Mouse (Mus musculus) C2C12 (cell line): ENCODE data around the gene Capn1.

Source experiments
- CEBPB ChIP-seq: IDR thresholded peaks from one replicate; pipeline ENCODE4 v1.6.1; 2011; ENCODE audit warnings: low read depth, mild to moderate bottlenecking, control low read depth, moderate library complexity
- CTCF ChIP-seq: IDR thresholded peaks from one replicate; pipeline ENCODE4 v1.5.1; 2011; ENCODE audit not compliant: control insufficient read depth, insufficient read depth, insufficient read length
- MAX ChIP-seq: IDR thresholded peaks from one replicate; pipeline ENCODE4 v1.6.1; 2011; ENCODE audit warnings: mild to moderate bottlenecking, control low read depth
- MYOD1 ChIP-seq: IDR thresholded peaks from one replicate; pipeline ENCODE4 v1.6.1; 2011; ENCODE audit warnings: low read depth; ENCODE audit not compliant: control insufficient read depth, insufficient read length
- MYOG ChIP-seq: IDR thresholded peaks from one replicate; pipeline ENCODE4 v1.6.1; 2011; ENCODE audit not compliant: control insufficient read depth, insufficient read length; ENCODE audit errors: extremely low read depth
- USF1 ChIP-seq: IDR thresholded peaks from one replicate; pipeline ENCODE4 v1.6.1; 2011; ENCODE audit warnings: low read depth, mild to moderate bottlenecking, control low read depth, moderate library complexity

GRCm38 (mm10) chr19:5940656-5941055 is 75.0 kb downstream of the Capn1 start:
- TF ChIP-seq CTCF, result no peak
- TF ChIP-seq USF1, result no peak
- TF ChIP-seq MYOD1, result no peak
- TF ChIP-seq MAX, result no peak
- no peak for TF ChIP-seq MYOG
- no peak for TF ChIP-seq CEBPB
